Mouse (Mus musculus) frontal cortex, adult 2 months (tissue): ENCODE measurements around the gene Maml3. TPM values are rescaled to one million over a fixed set of nuclear protein-coding genes. Genes with fewer than 3 reads are reported as not detected.

Experiments used
- DNase-seq, 2 experiments: peaks; one replicate each; pipeline ENCODE4 v3.0.0; 2022; ENCODE audit warnings: low spot score in 1 of 2; ENCODE audit errors: extremely low spot score in 1 of 2
- polyA plus RNA-seq: library from polyadenylated mRNA; depleted of rRNA; stranded (reverse); fragments of >200 nt; gene quantifications from 2 replicates; pipeline ENCODE4 v1.2.3, GENCODE M21; 2012

The Maml3 gene
- polyA plus RNA-seq, 1 experiment, result 5.6 TPM

DNA sequence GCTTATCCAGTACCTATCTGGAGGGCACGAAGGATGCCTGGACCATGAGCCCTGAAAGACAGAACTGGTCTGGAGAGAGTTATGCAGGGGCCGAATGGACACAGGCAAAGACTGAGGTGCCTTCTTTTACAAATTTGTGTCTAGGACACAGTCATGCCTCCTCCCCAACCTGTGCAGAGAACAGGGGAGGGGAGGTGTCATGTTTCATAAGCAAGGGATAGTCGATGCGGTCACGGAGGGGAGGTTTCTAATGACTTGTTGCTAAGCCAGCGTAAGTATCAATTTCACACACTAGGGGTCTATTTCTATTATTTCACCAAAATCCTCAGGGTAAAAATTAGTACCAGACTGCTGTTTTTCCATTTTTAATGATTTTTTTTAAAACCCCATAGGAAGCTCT is 301.0 kb downstream of the Maml3 start:
- DNase-seq, result no peak

DNA sequence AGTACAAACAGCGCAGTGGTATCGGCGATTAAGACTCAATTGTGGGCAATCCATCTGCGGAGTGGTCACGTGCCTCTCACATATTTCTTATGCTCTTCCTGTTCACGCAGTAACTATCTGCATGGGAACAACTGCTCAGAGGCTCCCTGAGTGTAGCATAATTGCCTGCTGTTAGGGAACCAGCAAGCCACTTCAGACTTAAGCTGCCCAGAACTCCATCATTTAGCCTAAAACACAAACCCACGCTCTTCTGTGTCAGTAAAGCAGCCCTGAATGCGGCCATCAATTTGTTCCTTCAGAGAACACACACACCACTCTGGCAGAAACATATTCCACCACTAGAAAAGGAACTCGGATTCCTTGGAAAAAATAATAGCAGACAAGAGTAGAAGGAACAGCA is 305.2 kb downstream of the Maml3 start:
- DNase-seq, result no peak

DNA sequence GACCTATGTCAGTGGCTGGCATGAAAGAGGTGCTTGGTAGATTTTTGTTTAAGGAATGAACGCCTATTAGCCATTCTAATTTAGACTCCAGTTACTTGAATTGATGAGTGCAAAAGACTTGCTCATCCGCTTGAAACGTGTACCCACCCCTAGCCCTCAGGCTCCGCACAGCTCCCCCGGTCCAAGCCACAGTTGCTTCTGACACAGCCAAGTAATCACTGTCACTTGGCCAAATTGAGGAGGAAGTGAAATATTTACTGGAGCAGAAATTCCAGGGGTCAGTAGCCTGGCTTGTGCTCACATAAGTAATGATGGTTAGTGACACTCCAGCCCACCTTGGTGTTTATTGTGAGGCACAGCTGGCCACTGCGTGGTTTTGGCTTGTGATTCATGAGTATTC is 308.0 kb downstream of the Maml3 start:
- no peak for DNase-seq

DNA sequence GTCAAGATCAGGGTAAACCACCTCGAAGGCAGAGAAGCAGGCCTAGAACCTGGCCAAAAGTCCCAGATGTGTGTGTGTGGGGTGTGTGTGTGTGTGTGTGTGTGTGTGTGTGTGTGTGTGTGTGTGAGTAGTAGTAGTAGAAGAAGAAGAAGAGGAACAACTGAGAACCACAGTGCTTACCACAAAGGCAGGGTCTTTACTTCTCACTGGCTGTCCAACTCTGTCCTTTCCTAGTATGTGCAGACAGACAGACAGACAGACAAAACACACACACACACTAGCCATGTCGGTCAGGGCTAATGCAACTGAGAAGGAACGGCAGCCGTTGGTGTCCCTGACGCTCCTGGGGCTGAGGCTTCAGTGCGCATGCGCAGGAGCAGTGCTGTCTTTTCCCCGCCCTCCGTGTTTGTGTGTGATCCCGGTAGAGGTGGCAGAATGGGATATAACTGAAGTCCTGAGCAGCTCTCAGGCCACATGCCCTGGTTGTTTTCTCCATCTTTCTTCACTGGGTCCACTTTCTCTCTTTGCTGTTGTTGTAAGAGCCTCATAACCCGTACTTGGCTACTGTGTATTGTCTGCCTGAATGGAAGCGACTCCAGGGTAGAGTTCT is 308.6 kb downstream of the Maml3 start:
- DNase-seq, result no peak

DNA sequence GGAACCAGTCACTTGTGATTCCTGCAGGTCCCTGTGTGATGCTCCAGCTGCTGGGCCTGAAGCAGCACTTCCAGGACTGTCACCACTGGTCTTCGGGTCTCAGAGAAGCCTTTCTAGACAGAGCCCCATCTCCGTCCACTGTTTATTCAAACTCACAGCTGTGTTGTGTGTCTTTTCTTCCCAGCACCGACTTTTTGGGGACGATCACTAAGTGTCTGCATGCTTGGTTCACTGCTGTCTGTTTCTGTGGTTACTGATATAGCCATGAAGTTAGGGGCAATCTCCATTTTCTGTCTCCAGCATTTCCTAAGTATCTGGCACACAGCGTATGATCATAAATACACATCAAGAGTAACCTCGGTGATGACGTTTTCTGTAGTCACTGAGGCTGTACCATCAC is 313.3 kb downstream of the Maml3 start:
- no peak for DNase-seq

DNA sequence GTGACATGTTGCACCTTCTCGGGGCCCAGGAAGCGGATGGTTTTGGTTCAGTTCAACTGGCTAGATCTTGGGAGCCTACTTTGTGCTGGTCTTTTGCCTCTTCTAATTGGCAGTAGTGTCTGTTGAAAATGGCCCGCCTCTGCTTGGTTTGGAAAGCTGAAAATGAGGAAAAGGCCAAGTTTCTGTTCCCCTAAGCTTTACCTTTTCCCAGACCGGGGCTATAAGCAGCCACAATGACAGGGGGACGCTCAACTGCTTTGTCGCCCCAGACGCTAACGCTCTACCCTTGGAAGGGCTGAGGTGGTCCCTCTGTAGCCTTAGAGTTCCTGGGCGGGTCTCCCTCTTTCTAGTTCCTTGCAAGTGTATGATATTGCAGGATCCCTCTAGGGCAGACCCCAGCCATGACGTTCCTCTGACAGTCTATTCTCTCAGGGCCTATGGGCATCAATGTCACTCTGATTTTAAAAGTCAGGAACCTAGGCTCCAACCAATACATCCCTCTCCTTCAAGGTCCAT is 315.4 kb downstream of the Maml3 start:
- DNase-seq, result no peak

DNA sequence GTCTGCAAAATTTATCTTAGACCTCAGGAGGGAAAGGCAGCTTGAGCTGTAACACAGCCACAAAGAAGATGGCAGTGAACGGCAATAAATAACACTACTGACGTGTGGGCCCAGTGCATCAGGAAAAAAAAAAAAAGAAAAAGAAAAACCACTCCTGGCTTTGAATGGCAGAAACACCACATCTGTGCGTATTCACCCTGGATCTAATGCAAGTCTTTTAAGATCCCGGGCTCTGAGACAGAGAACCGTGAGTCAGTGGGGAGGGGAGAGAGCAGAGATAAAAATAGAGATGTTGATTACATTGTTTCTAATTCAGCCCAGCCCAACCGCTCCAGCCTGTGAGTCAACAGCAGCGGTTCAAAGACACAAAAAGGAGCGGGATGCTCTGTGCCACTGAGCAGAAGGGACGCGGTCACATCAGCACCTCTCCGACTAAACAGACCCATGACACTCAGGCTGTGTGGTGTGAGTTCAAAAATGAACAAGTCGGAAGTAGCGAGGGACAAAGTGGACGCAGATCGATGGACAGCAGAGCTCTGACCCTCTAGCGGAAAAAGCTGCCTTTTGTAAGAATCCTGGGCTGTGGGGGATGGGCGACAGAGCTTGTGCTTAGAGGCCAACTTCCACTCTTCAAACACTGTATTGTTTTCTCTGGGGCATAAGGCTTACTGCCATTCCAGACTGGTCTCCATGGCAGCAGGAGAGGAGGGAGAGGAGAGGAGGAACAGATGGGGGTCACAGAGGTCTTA is 316.1 kb downstream of the Maml3 start:
- DNase-seq, result peak; percentile 45 to 75

DNA sequence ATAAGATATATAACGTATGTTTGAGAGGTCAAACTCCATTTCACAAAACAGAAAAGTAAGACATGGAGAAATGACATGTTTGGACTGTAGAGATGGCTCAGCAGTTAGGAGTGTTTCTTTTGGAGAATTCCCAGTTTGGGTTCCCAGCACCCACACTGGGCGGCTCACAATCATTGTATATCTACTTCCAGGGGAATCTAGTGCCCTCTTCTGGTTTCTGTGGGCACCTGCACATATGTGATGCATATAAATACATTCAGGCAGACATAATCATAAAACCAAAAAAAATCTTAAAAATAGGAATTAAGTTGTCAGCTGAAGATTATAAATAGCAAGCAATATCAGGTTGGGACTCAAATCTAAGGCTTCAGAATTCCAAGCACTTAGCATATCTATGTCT is 316.9 kb downstream of the Maml3 start:
- DNase-seq, result no peak

DNA sequence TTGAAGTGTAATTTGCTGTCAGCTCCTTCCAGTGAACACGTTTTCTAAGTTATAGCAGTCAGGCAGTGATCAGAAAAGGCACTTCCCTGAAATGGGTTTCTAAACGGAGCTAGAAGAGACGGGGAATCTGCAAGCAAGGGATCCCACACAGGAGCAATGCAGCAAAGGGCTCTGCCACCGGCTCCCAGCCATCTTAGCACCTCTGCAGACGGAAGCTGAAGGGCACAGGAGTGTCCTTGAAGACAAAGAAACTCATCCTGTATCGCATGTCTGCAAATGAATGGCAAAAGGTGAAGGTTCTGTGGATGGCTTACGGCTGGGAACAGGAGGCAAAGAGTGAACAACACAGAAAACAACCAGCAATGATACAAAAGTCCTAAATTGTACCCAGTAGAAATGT is 319.1 kb downstream of the Maml3 start:
- DNase-seq, result no peak

DNA sequence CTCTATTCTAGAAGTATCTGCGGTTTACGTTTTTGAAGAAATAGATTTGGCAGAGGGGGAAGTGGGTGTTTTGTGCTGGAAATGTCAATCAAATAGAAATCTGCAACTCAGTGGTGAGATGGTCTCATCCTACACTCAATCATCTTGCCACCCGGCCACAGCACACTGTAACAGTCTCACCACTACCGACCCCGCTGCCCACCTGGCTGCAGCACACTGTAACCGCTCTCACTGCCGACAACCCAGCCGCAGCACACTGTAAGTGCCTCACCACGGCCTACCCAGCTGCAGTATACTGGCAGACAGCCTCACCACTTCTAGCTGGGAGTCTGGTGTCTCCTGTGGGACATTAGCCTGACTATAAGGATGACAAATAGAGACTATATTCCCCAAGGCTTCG is 322.7 kb downstream of the Maml3 start:
- no peak for DNase-seq

DNA sequence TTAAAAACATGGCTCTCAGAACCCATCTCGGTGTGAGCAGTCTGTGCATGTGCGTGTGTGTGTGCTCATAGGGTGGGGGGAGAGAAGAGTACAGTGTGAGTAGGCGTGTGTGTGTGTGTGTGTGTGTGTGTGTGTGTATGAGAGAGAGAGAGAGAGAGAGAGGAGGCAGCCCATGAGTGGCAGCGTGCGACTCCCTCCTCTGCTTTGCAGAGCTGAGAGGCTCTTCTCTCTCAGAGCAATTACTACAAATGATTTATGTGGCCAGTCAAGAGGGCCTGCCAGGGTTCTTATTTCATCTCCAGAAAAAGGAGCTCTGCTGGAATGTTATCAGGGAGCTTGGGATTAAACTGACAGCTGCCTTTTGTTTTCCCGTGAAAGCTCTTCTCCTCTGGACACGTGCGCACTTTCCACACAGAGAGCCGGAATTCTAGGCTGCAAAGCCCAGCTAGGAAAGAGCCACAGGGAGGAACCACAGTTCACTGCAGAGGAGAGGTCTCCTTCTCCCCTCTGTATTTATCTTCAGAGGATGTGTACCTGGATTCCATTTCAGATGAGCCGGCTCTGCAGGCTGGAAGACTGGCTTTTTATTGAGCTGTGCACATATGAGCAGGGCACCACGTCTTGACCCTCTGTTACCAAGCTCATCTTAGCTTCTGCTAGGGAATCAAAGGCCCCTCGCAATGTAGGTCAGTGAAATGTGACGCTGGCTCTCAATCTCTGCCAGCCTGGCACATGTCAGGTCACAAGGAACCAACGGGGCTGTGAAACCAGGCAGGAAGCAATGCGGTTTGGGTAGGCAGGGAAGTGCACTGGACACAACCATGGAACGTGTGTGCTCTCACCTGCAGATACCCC is 325.9 kb downstream of the Maml3 start:
- no peak for DNase-seq

DNA sequence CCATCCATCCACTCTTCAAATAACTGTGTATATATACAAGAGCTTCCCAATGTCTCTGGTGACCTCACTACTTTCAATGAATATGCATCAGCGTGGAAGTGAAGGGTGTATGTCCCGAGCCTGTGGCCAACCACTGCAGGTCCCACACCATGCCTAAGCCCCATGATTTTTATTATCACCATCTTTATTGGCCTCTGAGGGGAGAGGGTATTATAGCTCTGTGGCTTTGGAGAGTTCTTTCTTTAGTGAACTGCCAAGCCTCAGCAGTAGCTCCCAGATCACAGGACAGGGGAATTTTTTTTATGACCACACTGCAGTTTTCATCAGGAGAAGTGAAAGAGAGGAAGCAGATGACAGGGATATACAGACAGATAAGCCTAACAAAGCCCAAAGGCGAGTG is 326.7 kb downstream of the Maml3 start:
- DNase-seq, result no peak

DNA sequence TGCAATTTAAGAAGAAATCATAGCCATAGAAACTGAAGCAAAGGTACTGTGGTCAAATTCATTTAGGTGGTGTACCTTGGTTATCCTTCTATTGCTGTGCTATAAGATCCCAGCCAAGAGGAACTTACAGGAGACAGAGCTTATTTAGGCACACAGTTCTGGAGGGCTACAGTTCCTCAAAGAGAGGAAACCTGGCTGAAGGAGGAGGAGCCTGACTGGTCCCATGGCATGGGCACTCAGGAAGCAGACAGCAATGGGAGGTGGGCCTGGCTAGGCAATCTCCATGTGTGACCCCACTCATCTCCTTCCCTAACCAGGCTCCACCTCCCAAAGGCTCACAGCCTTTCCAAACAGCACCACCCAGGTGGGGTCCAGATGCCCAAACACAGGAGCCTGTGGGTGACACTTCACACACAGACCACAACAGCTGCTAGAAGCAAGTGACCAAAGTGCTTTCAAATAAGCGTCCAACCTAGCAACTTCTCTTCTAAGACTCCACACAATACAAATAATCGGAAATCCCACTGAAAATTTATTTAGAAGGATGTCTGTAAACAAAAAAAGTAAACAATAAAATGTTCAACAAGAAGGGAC is 328.8 kb downstream of the Maml3 start:
- no peak for DNase-seq

DNA sequence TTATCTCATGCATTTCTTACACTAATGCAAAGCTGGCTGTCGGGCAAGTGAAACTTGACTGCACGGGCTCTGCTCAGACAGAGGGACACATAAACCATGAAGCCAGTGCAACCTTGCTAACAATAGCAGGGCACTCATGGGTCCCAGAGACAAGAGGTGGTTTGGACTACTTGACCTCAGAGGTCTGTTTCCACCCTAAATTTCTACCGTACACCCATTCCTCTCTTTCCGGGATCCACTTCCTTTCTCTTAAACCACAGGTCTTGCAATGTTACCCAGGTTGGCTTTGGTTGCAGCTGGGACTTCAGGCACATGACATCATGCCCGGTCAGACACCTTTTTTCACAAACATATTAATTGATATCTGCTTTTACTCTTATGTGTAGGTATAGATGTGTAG is 331.3 kb downstream of the Maml3 start:
- no peak for DNase-seq

DNA sequence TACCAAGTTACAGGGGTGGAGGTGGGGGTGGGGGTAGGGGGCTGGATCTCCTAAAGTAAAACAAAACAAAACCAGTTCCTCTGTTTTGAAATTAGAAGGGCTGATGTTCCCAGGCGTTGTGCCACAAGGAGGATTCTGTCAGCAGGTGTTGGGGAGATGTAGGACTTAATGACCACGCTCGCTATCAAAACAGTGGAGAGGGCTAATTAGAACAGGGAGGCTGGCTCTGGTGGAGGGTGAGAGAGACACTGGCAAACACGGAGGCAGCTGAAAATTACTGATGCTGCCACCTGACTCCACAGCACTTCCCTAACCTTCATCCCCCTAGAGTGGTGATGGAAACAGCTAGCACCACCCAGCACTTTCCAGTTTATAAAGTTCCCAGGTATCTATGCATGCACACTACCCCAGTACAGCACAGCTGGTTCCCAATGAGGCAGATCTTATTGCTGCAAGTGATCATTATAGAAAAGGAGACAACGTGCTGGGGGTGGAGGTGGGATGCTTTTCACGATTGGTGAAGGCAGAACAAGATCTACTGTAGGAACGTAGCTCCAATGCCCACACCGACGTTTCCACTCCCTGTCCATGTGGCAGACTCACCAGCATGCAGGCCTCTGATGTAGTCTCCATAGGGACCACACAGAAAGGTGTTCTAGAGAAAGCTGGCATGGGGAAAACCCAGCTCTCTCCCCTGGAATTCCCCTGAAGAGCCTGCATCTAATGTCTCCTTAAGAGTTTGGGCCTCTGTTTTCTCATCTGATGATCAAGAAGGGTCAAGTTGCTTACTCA is 332.8 kb downstream of the Maml3 start:
- no peak for DNase-seq

DNA sequence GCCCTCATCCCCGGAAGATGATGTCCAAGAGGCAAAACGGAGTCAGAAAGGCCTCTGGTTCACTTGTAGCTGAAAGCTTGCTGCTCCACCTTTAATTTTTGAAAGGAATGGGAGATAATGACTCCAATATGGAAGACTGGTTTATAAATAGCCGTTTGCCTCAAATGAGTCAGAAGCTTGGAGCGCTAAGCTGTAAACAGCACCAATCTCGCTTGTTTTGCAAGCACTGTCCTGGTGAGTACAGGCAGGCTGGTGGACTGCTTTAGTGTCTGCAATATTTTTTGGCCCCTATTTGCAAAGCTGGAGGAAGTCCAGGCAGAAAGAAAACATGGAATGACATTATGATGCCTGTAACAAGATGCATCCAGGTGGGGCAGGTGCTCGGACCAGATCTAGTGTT is 335.7 kb downstream of the Maml3 start:
- no peak for DNase-seq

DNA sequence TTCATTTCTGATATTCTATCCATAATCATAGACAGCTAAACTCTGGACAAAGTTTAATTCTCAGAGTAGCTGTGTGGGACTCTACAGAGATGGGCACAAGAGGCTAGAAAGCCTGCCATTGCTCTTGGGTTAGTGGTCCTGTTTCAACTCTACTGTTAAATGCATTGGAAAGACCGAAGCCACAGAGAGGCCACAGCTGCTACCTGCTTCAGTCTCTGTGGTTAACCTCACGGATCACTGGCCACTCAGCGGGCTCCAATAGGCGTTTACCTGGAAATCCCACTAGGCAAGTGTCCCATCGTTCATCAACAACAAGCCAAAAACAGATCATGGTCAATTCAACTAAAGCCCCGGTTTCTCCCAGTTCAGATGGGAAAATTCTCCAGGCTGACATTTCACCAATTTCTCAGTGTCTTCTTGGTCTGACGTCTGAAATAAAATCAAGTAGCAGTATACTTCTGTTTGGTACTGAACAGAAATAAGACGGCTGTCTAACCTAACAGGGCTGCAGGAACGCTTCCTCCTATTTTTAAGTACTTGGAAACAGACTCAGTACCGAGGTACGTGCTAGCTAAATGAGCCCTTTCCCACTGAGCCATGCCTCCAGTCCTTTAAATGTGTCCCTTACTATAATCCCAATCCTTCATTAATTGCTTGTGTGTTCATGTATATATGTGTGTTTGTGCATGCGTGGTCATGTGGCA is 339.5 kb downstream of the Maml3 start:
- DNase-seq, result no peak

DNA sequence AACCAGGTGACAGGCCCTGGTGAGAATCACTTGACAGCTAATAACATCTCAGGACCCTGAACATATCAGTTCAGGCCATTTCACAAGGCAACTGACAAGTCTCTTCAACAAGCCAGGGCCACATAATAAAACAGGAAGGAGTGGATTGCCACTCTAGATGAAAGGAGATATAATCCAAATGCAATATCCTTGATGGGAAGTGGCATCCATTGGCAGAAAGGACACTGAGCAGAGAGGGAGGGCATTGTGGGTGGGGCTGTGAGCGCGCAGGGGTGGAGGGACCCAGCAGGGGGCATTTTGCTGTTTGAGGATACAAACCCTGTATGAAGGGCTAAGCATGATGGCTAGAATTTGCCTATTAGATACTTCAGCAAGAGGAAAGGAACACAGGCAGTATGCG is 340.7 kb downstream of the Maml3 start:
- no peak for DNase-seq

DNA sequence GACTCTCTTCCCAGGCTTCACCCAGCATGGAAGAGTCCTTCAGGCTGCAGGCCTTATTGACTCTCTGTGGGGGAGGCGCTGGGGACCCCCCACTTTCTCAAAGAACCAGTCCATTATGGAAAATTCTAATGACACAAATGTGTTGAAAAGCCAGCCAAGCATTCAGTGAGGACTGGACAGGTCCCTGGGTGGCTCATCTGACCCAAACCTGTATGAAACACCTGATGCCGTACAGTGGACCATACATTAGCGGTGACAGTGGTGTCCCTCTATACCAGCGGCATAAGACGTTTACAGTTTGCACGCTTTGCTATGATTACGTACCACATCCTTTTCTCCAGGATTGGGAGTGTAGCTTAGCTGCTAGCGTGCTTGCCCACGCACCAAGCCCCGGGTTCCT is 342.0 kb downstream of the Maml3 start:
- no peak for DNase-seq

DNA sequence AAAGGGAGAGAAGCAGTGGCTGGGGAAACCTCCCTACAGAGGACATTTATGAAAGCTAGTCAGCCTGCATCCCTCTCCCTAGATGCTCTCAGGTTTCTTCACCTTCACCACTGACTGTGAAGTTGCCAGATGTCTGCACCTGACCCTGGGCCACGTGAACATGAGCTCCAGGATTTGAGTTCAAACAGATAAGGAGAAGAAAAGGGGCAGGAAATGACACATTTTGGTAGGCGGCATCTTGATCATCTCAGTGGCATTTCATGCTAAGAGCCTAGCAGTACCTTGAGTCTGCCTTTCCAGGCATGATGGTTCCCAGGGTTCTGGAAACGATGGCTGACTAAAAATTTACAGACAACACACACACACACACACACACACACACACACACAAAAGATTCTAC is 345.3 kb downstream of the Maml3 start:
- no peak for DNase-seq
